Mouse (Mus musculus) brain, embryonic 14.5 days (tissue): ENCODE measurements at regions not wholly inside any gene's neighbourhood (a gene's known extent, or its start where the extent isn't known, plus 50 kb on each side); places are given as distances from the start of the nearest gene placed in this dataset.

Source experiments
- CTCF ChIP-seq: fragments of 200-500 bp; IDR thresholded peaks from 2 replicates; pipeline ENCODE4 v1.5.1; 2012; ENCODE audit warnings: inconsistent platforms, mild to moderate bottlenecking, moderate library complexity, borderline replicate concordance; ENCODE audit not compliant: insufficient read depth, insufficient read length; ENCODE audit errors: extremely low read depth
- POLR2A ChIP-seq: fragments of 200-500 bp; IDR thresholded peaks from 2 replicates; pipeline ENCODE4 v1.6.1; 2012; ENCODE audit warnings: mild to moderate bottlenecking, inconsistent platforms, borderline replicate concordance; ENCODE audit not compliant: poor library complexity, insufficient read depth, insufficient read length, severe bottlenecking; ENCODE audit errors: extremely low read depth

- no peak for TF ChIP-seq POLR2A
- no peak for TF ChIP-seq CTCF
These were observed 77.7 kb upstream of the Ralgapa2 start for GRCm38 (mm10) chr2:146589860-146590259.
